Mouse (Mus musculus) lung, adult 2 months (tissue): ENCODE results near the gene Slc25a42.

Experiments
- CTCF ChIP-seq: fragments of 200-500 bp; IDR thresholded peaks from 2 replicates; pipeline ENCODE4 v1.5.1; 2011; ENCODE audit warnings: mild to moderate bottlenecking, low read length, control low read depth; ENCODE audit not compliant: insufficient read depth
- POLR2A ChIP-seq: fragments of 200-500 bp; IDR thresholded peaks from 2 replicates; pipeline ENCODE4 v1.6.1; 2011; ENCODE audit warnings: low read depth, mild to moderate bottlenecking, control low read depth, low read length, borderline replicate concordance; ENCODE audit errors: extremely low read depth

DNA sequence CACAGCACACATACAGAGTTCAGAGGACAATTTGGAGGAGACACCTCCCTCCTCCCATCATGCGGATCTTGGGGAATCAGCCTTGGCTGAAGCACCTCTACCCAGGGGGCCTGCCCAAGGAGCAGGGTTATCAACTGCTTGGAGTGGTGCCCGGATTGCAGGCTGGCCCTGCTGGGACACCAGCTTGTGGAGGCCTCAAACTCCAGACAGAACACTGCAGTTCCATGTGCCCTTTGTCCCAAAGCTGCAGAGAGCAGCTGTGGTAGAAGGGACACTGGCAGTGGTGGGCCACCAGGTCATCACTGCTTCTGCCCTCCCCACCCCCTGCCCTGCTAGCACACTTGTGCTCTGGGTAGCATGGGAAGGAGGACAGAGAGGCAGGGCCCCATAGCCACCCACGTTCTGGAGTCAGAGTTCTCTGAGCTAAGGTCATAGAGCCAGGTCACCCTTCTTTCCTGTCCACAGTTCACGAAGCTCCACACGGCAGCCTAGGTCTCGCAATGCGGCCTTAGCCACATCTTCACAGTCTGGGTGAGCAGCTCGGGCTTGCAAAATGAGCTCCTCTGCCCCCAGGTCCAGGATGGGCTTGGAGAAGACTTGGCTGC, 8.2 kb upstream of the Slc25a42 start:
- TF ChIP-seq CTCF, result no peak
- no peak for TF ChIP-seq POLR2A
